Mouse (Mus musculus): ENCODE results near the gene Tctn3.

- no peak for TF ChIP-seq CTCF (IDR thresholded peaks at IDR 0.05; ENCODE audit: low read depth)
- TF ChIP-seq EP300 (IDR thresholded peaks at IDR 0.05; ENCODE audit: low read depth): no peak
Observed at GRCm38 (mm10) chr19:40630096-40630495, 18.1 kb upstream of the Tctn3 start.
